Mouse (Mus musculus) CH12.LX (cell line): Measurements from ENCODE around the gene Asb18. TPM values are rescaled to one million over a fixed set of nuclear protein-coding genes. Genes with fewer than 3 reads are reported as not detected.

ENCODE experiments used
- DNase-seq: peaks from one replicate; pipeline ENCODE4 v3.0.0-alpha.2; 2013; ENCODE audit errors: extremely low read depth
- H3K27ac ChIP-seq: 2 replicates; pipeline ENCODE4 v1.5.1; 2012; ENCODE audit warnings: low read depth, mild to moderate bottlenecking, control low read depth, moderate library complexity; ENCODE audit not compliant: insufficient read depth
- H3K27me3 ChIP-seq: replicated peaks from 2 replicates; pipeline ENCODE3; 2012; ENCODE audit warnings: inconsistent platforms
- H3K36me3 ChIP-seq, 2 experiments: replicated peaks in 1 of 2; 2 replicates each; pipeline versions ENCODE3 to v1.6.1; 2012; ENCODE audit warnings: inconsistent platforms in 1 of 2, low read length in 1 of 2, mild to moderate bottlenecking in 1 of 2, mixed read lengths in 1 of 2, moderate library complexity in 1 of 2; ENCODE audit not compliant: control insufficient read depth in 1 of 2, insufficient read depth in 1 of 2
- H3K4me1 ChIP-seq, 2 experiments: 2 replicates each; pipeline ENCODE4 v1.6.1; 2012; ENCODE audit warnings: inconsistent platforms in 1 of 2, moderate library complexity in 1 of 2; ENCODE audit not compliant: insufficient read depth in 2 of 2, control insufficient read depth in 1 of 2
- H3K4me2 ChIP-seq: 2 replicates; pipeline ENCODE4 v1.6.1; 2012; ENCODE audit warnings: low read depth, mild to moderate bottlenecking, control low read depth; ENCODE audit not compliant: poor library complexity, insufficient read depth, severe bottlenecking
- H3K4me3 ChIP-seq, 3 experiments: fragments of 150-350 bp in 1 of 3; sonication (generic) in 1 of 3; replicated peaks in 1 of 3; 2 replicates each; pipeline versions ENCODE3 to v1.5.1; 2011 to 2012; ENCODE audit warnings: low read depth in 2 of 3, low read length in 2 of 3, mild to moderate bottlenecking in 2 of 3, moderate library complexity in 2 of 3, control low read depth in 1 of 3, improper control_type of control experiment in 1 of 3, inconsistent platforms in 1 of 3, mixed read lengths in 1 of 3; ENCODE audit not compliant: poor library complexity in 1 of 3
- H3K79me2 ChIP-seq: replicated peaks from 2 replicates; pipeline ENCODE4 v1.6.1; 2012; ENCODE audit warnings: mild to moderate bottlenecking, moderate library complexity; ENCODE audit not compliant: control insufficient read depth, poor library complexity, insufficient read depth, severe bottlenecking; ENCODE audit errors: extremely low read depth
- H3K9ac ChIP-seq: 2 replicates; pipeline ENCODE4 v1.6.1; 2012; ENCODE audit warnings: low read depth, mild to moderate bottlenecking, control low read depth, moderate library complexity; ENCODE audit not compliant: insufficient read depth
- H3K9me3 ChIP-seq: replicated peaks from 2 replicates; pipeline ENCODE3; 2012; ENCODE audit warnings: low read length, inconsistent platforms, mixed read lengths
- BHLHE40 ChIP-seq: IDR thresholded peaks from 2 replicates; pipeline ENCODE4 v1.6.1; 2011; ENCODE audit warnings: mild to moderate bottlenecking, low read depth, low read length, improper control_type of control experiment
- CHD1 ChIP-seq: IDR thresholded peaks from 2 replicates; pipeline ENCODE4 v1.6.1; 2012; ENCODE audit warnings: low read depth, low read length, improper control_type of control experiment, inconsistent platforms
- CTCF ChIP-seq, 2 experiments: IDR thresholded peaks in 1 of 2; conservative IDR thresholded peaks in 1 of 2; 2 replicates each; pipeline ENCODE4 v1.5.1; 2011 to 2012; ENCODE audit warnings: low read depth in 2 of 2, low read length in 2 of 2, improper control_type of control experiment in 1 of 2, inconsistent platforms in 1 of 2, mild to moderate bottlenecking in 1 of 2, moderate library complexity in 1 of 2
- E2F4 ChIP-seq: IDR thresholded peaks from 2 replicates; pipeline ENCODE4 v1.6.1; 2011; ENCODE audit warnings: low read depth, low read length, improper control_type of control experiment; ENCODE audit not compliant: insufficient replicate concordance
- ELF1 ChIP-seq: IDR thresholded peaks from 2 replicates; pipeline ENCODE4 v1.6.1; 2014; ENCODE audit warnings: low read depth, mild to moderate bottlenecking, inconsistent platforms, low read length, improper control_type of control experiment
- GABPA ChIP-seq: IDR thresholded peaks from 2 replicates; pipeline ENCODE4 v1.6.1; 2012; ENCODE audit warnings: low read depth, low read length, improper control_type of control experiment, inconsistent platforms; ENCODE audit not compliant: insufficient replicate concordance
- HCFC1 ChIP-seq: IDR thresholded peaks from 2 replicates; pipeline ENCODE4 v1.6.1; 2012; ENCODE audit warnings: low read depth, mild to moderate bottlenecking, inconsistent platforms, low read length, improper control_type of control experiment
- IRF4 ChIP-seq: IDR thresholded peaks from 2 replicates; pipeline ENCODE4 v1.6.1; 2014; ENCODE audit warnings: low read depth, mild to moderate bottlenecking, inconsistent platforms, low read length, improper control_type of control experiment
- JUN ChIP-seq: IDR thresholded peaks from 2 replicates; pipeline ENCODE4 v1.6.1; 2011; ENCODE audit warnings: low read depth, mild to moderate bottlenecking, low read length, improper control_type of control experiment, moderate library complexity; ENCODE audit not compliant: insufficient read depth
- JUND ChIP-seq: conservative IDR thresholded peaks from 2 replicates; pipeline ENCODE4 v1.6.1; 2011; ENCODE audit warnings: low read depth, low read length, improper control_type of control experiment
- KAT2A ChIP-seq: IDR thresholded peaks from 2 replicates; pipeline ENCODE4 v1.6.1; 2012; ENCODE audit warnings: low read length, improper control_type of control experiment, inconsistent platforms; ENCODE audit not compliant: insufficient replicate concordance
- MAFK ChIP-seq: IDR thresholded peaks from 2 replicates; pipeline ENCODE4 v1.6.1; 2011; ENCODE audit warnings: low read length, improper control_type of control experiment; ENCODE audit not compliant: insufficient replicate concordance
- MAZ ChIP-seq: IDR thresholded peaks from 2 replicates; pipeline ENCODE4 v1.6.1; 2012; ENCODE audit warnings: low read depth, mild to moderate bottlenecking, inconsistent platforms, low read length, improper control_type of control experiment, moderate library complexity
- MYC ChIP-seq: IDR thresholded peaks from 2 replicates; pipeline ENCODE4 v1.6.1; 2011; ENCODE audit warnings: low read depth, mild to moderate bottlenecking, improper control_type of control experiment, low read length
- NRF1 ChIP-seq: IDR thresholded peaks from 2 replicates; pipeline ENCODE4 v1.6.1; 2014; ENCODE audit warnings: low read depth, mild to moderate bottlenecking, inconsistent platforms, low read length, improper control_type of control experiment, moderate library complexity
- POLR2A ChIP-seq: IDR thresholded peaks from 2 replicates; pipeline ENCODE4 v1.6.1; 2011; ENCODE audit warnings: low read depth, mild to moderate bottlenecking, improper control_type of control experiment, low read length
- RAD21 ChIP-seq: IDR thresholded peaks from 2 replicates; pipeline ENCODE4 v1.6.1; 2011; ENCODE audit warnings: low read depth, mild to moderate bottlenecking, low read length, improper control_type of control experiment, moderate library complexity
- RCOR1 ChIP-seq: conservative IDR thresholded peaks from 2 replicates; pipeline ENCODE4 v1.6.1; 2012; ENCODE audit warnings: low read depth, mild to moderate bottlenecking, inconsistent platforms, low read length, improper control_type of control experiment
- TBP ChIP-seq: conservative IDR thresholded peaks from 2 replicates; pipeline ENCODE4 v1.6.1; 2011; ENCODE audit warnings: low read depth, low read length, improper control_type of control experiment
- USF1 ChIP-seq: IDR thresholded peaks from 2 replicates; pipeline ENCODE4 v1.6.1; 2014; ENCODE audit warnings: low read depth, mild to moderate bottlenecking, inconsistent platforms, low read length, improper control_type of control experiment
- USF2 ChIP-seq: conservative IDR thresholded peaks from 2 replicates; pipeline ENCODE4 v1.6.1; 2011; ENCODE audit warnings: low read depth, low read length, improper control_type of control experiment
- ZKSCAN1 ChIP-seq: IDR thresholded peaks from 2 replicates; pipeline ENCODE4 v1.6.1; 2012; ENCODE audit warnings: low read depth, inconsistent platforms, low read length, improper control_type of control experiment, borderline replicate concordance
- ZMIZ1 ChIP-seq: IDR thresholded peaks from 2 replicates; pipeline ENCODE4 v1.6.1; 2012; ENCODE audit warnings: low read depth, mild to moderate bottlenecking, inconsistent platforms, low read length, improper control_type of control experiment
- dilution Hi-C: fragments of 300-500 bp; cut with MboI; formaldehyde crosslinking; loops from 2 replicates; pipeline ENCODE4 v1.14.3; 2020; ENCODE audit warnings: low sequenced_read_pairs; ENCODE audit not compliant: extremely low pct_unique_long_range_greater_than_20kb, extremely low pct_ligation_motif_present
- in situ Hi-C: fragments of 300-500 bp; cut with MboI; formaldehyde crosslinking; loops from 3 replicates; pipeline ENCODE4 v1.14.3; 2019; ENCODE audit warnings: low sequenced_read_pairs, low pct_ligation_motif_present, low pct_unique_long_range_greater_than_20kb, mixed read lengths
- polyA plus RNA-seq: library from polyadenylated mRNA; unstranded; fragments of >175 nt; gene quantifications from 2 replicates; pipeline ENCODE4 v1.2.1, GENCODE M21; 2012; ENCODE audit warnings: low read depth; ENCODE audit not compliant: insufficient read length
- total RNA-seq, 2 experiments: library from RNA; depleted of rRNA; stranded (reverse); fragments of 300-350 nt in 1 of 2; fragments of >200 nt in 1 of 2; gene quantifications; 2 replicates each; pipeline ENCODE4 v1.2.3; 2012 to 2014

The Asb18 gene
- total and polyA plus RNA-seq, 3 experiments: not detected

- in situ Hi-C loops: no loop called here
- peaks cover 75% of the 10 kb centered on the region for H3K9me3 ChIP-seq
Observed at GRCm38 (mm10) chr1:89943202-89943601, 71.3 kb downstream of the Asb18 start.

GRCm38 (mm10) chr1:89942395-89942976, 72.0 kb downstream of the Asb18 start:
- Histone ChIP-seq H3K79me2 (no peaks in the 10 kb centered on the region), H3K9me3 (peaks cover 74% of the 10 kb centered on the region), H3K4me1 (no peaks in the 10 kb centered on the region), H3K36me3 (no peaks in the 10 kb centered on the region), H3K4me2 (no peak overlapping the region), H3K27me3 (no peaks in the 10 kb centered on the region), H3K27ac (no peak overlapping the region), H3K9ac (no peak overlapping the region), H3K4me3 (no peak overlapping the region)
- TF ChIP-seq ZKSCAN1 (no peak), MAZ (no peak), USF1 (no peak), RCOR1 (no peak), CHD1 (no peak), JUND (no peak), ELF1 (no peak), BHLHE40 (no peak), IRF4 (no peak)
- DNase-seq: no peak
- in situ Hi-C loops (no loop called here), dilution Hi-C loops (no loop called here)

More at GRCm38 (mm10) chr1:89943202-89943601, 71.3 kb downstream of the Asb18 start:
- Histone ChIP-seq H3K27ac (no peak overlapping the region), H3K79me2 (no peaks in the 10 kb centered on the region), H3K4me2 (no peak overlapping the region), H3K36me3 (no peaks in the 10 kb centered on the region), H3K4me3 (no peak overlapping the region), H3K27me3 (no peaks in the 10 kb centered on the region), H3K9ac (no peak overlapping the region)
- dilution Hi-C loops: no loop called here
- DNase-seq: no peak
- TF ChIP-seq NRF1 (no peak), HCFC1 (no peak), JUN (no peak), CTCF (conservative IDR thresholded peaks at IDR 0.05 in 1 of 2, IDR thresholded peaks at IDR 0.05 in 1 of 2; ENCODE audit: low read depth in 2 of 2, low read length in 2 of 2) (no peak), IRF4 (no peak), USF2 (no peak), TBP (no peak), RCOR1 (no peak), MYC (no peak), E2F4 (no peak), KAT2A (no peak), MAZ (no peak), POLR2A (no peak), RAD21 (no peak; the same call in 1 of the 2 replicates), ZMIZ1 (no peak), GABPA (no peak), MAFK (no peak)
- TF ChIP-seq, all 38 proteins: peak for 0
- no peaks in the 10 kb centered on the region for H3K4me1 ChIP-seq
